Mouse (Mus musculus): ENCODE measurements around the gene Gm8909. TPM values are rescaled to one million over a fixed set of nuclear protein-coding genes. Genes with fewer than 3 reads are reported as not detected.
"Not testable (repeated sequence)": the region's sequence is repeated elsewhere in the genome, so short reads cannot be mapped to it uniquely, and the experiment has no call there.

The Gm8909 gene
- polyA plus RNA-seq, 1 experiment = 3.0 TPM

DNA sequence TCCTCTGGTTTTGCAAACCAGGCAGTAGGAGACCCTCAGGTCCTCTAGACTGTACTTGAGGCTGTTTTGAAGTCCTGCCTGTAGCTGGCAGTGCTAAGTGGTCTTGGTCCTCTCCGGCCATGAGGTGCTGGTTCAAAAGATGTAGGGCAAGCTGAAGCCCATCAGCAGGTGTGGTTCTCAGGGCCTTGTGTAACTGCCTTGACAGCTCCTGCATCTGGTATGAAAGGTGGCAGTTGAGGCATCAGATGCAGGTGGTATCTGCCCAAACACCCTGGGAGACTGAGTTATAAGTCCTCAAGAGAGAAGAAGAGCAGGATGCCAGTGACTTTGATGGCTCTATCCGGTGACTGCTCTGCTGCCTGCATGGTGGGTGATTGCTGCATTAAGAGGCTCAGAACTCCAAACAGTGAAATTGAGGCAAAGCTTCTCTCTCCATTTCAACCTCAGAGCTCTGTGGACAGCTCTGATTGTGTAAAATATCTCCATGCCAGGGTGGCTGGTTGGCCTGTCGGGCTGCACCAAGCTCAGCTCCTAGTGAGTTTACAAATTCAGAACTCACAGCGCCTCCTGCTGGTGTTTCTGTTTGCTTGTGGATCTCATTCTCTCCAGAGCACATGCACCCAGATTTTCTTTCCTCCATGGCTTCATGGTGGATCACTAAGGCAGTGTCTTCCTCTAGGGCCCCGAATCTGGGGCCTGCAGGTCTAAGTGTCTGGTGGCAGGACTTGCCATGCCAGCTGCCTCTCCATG lies 36.6 kb downstream of the Gm8909 start:
- WGBS = 80% methylated on average over 5 of the region's 5 CpGs
- TF ChIP-seq CTCF (IDR thresholded peaks at IDR 0.05; ENCODE audit: control insufficient read depth, insufficient read depth, low read length) (0 out of 2 replicates have a peak, but pooled peaks have one; percentile 9), POLR2A (IDR thresholded peaks at IDR 0.05; ENCODE audit: borderline replicate concordance, control insufficient read depth, low read depth, low read length) (no peak)
- H3K27ac ChIP-seq (ENCODE audit: control insufficient read depth, insufficient read depth, low read depth, low read length, poor library complexity) = no peak overlapping the region
- peaks cover 1% of the 10 kb centered on the region for H3K4me1 ChIP-seq (ENCODE audit: control insufficient read depth, insufficient read depth, low read length)
- no peak overlapping the region for H3K4me3 ChIP-seq (replicated peaks; ENCODE audit: control insufficient read depth, low read depth, low read length)

DNA sequence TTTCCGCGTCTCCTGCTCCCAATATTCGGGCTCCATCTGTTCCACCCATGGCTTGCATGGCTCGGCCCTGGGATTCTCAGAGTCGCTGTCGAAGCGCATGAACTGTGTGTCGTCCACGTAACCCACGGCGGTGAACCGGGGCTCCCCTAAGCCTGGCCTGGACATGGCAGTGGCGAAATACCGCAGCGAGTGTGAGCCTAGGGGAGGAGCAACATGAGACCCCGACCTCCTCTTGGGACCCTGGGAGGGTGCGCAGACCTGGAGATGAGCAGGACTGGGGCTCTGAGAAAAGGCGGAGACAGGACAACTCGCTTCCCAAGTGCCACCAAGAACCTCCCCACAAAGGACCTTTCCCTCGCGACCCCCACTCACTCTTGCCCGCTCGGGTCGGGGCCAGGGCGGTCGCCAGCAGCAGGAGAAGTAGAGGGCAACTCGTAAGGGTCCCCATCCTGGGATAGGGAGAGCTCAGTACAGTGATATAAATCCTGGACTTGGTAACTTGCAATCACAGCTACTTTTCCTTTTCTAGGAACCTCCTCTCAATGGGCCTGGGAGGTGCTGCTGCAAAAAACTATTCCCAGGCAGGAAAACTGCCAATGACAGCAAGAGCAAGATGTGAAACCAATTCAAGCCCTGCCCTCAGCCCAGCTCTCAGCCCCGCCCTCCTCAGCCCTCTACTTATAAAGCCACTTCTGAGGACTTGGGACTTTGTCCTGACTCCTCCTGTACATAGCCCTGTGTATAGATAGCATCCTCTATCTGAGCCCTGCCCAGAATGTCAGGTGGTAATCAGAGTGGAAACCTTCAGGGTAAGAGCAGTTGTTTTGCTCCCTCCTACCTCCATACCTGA lies 39.1 kb downstream of the Gm8909 start, which contains the start of gene Gm7030:
Gene Gm7030 (minus strand): TSS at position 458 of the 850 bp plus-strand sequence.
- H3K27ac ChIP-seq (ENCODE audit: control insufficient read depth, insufficient read depth, low read depth, low read length, poor library complexity); H3K4me3 ChIP-seq (replicated peaks; ENCODE audit: control insufficient read depth, low read depth, low read length); H3K4me1 ChIP-seq (ENCODE audit: control insufficient read depth, insufficient read depth, low read length): not testable (repeated sequence)
- WGBS = 86% methylated on average over 28 of the region's 28 CpGs

DNA sequence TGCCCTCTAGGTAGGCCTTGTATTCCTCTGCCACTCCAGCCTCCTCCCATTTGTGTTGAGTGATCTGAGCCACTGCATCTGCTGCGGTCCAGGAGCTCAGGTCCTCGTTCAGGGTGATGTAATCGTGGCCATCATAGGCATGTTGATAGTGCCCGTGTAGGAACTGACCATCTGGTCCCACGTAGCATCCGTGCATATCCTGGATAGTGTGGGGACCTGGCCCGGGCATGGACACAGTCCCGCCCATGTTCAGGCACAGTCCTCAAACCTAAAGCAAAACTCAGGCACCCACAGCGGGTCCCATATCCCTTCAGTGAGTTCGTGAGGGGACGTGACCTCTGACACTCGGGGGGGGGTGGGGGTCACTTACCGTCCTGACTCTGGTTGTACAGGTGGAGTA lies 39.8 kb downstream of the Gm8909 start:
- H3K27ac ChIP-seq (ENCODE audit: control insufficient read depth, insufficient read depth, low read depth, low read length, poor library complexity); H3K4me1 ChIP-seq (ENCODE audit: control insufficient read depth, insufficient read depth, low read length); H3K4me3 ChIP-seq (replicated peaks; ENCODE audit: control insufficient read depth, low read depth, low read length): not testable (repeated sequence)
- 79% methylated on average over 12 of the region's 13 CpGs for WGBS

DNA sequence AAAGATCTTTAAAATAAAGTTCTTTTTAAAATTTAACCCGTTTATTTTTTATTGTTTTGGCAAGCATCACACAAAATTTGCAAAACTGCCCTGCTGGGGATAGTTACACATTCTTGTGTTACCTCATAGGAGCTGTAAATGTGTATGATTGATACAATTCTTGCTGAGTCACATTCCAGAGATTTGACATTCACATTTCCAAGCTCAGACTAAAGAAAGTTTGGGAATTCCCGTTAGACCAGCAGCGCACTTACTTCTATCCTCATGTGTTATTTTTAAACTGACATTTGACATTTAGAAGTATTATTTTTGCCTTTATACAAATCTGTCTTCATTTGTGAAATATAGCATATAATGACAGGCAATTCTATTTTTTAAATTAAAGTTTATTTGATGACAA lies 44.2 kb downstream of the Gm8909 start:
- H3K27ac ChIP-seq (ENCODE audit: control insufficient read depth, insufficient read depth, low read depth, low read length, poor library complexity); H3K4me1 ChIP-seq (ENCODE audit: control insufficient read depth, insufficient read depth, low read length); H3K4me3 ChIP-seq (replicated peaks; ENCODE audit: control insufficient read depth, low read depth, low read length): not testable (repeated sequence)
- 74% methylated on average over 3 of the region's 3 CpGs for WGBS

DNA sequence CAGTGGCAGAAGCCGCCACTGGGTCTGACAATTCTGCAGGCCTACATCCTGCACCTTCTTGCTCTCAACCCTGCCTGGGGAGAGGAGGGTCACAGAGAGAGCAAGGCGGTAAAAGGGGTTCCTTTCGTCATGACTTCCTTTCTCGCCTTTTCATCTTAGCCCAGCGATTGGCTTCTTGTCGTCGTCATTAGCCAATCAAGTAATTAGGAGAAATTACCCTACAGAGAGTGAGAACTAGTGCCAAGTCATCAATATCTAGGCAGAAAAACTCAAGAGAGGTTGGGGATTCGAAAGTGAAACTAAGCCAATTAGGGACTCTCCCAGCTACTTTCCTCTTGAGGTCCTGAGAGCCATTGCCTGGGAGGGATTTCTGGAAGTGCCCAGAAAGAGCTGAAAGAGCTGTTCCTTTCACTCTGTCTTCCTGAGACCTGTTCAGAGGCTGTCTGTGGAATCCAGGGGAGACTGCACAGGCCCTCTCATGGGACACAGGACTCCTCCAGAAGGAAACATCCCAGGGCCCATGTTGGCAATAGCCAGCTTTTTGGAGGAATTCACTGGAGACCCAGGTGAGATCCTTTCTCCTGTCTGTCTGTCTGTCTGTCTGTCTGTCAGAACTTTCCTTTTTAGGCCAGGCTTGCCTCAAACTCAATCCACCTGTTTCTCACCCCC lies 46.9 kb downstream of the Gm8909 start, which contains the start of gene Gm19684:
Gene Gm19684 (plus strand): TSS at position 327 of the 669 bp plus-strand sequence.
- H3K4me3 ChIP-seq (replicated peaks; ENCODE audit: control insufficient read depth, low read depth, low read length) = peak within 1 kb of the TSS; percentile 79
- WGBS = under 1% methylated on average over 8 of the region's 8 CpGs
- not testable (repeated sequence) for H3K4me1 ChIP-seq (ENCODE audit: control insufficient read depth, insufficient read depth, low read length)
- peak within 1 kb of the TSS; percentile 82 for H3K27ac ChIP-seq (ENCODE audit: control insufficient read depth, insufficient read depth, low read depth, low read length, poor library complexity)

DNA sequence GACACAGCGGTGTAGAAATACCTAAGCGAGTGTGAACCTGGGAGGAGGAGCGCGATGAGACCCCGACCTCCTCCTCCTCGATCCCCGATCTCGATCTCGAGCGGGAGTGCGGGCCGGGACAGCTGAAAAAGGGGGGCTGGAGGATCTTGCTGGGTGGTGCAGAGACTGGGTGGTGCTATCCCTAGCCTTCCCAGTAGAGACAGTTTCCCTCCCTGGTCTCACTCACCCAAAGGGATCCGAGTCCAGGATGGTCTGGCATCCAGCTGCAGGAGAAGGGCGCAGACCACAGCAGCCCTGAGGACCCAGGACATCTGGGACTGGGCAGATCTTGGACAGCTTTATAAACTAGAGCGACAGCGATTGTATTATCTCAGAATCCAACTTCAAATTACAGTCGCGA lies 47.5 kb downstream of the Gm8909 start:
- WGBS = 11% methylated on average over 18 of the region's 18 CpGs
- peak overlapping the region; percentile 52 for H3K4me3 ChIP-seq (replicated peaks; ENCODE audit: control insufficient read depth, low read depth, low read length)
- H3K4me1 ChIP-seq (ENCODE audit: control insufficient read depth, insufficient read depth, low read length); H3K27ac ChIP-seq (ENCODE audit: control insufficient read depth, insufficient read depth, low read depth, low read length, poor library complexity): not testable (repeated sequence)

DNA sequence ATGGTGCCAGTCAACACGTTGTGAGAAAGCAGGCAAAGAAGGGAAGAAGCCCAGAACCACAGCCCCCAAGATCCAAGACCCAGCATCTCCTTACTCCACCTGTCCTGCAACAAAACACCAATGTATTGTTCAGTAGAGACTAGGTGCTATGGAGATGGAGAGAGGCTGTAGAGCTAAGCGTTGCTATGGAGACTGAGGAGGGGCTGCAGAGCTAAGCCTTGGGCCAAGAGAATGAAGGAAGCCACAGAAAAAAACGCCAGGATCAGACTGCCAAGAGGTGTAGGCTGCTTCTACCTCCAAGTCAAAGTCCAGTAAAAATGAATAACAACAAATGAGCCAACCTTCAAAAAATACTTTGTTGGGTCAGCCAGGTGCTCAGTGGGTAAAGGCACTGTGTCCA lies 51.8 kb downstream of the Gm8909 start:
- not testable (repeated sequence) for H3K27ac ChIP-seq (ENCODE audit: control insufficient read depth, insufficient read depth, low read depth, low read length, poor library complexity); H3K4me1 ChIP-seq (ENCODE audit: control insufficient read depth, insufficient read depth, low read length); H3K4me3 ChIP-seq (replicated peaks; ENCODE audit: control insufficient read depth, low read depth, low read length)
- WGBS = 62% methylated on average over 3 of the region's 3 CpGs

Other genes with a start within 250 kb of the Gm8909 start
- 77.2 and 120 TPM in 2 replicates for gene Abcf1, start 198.8 kb downstream of the Gm8909 start, polyA plus RNA-seq (2011; ENCODE audit: insufficient read depth, insufficient read length, low replicate concordance, missing spikeins)
- 28.0 and 29.9 TPM in 2 replicates for gene Gnl1, start 188.7 kb downstream of the Gm8909 start, polyA plus RNA-seq (2011; ENCODE audit: insufficient read depth, insufficient read length, low replicate concordance, missing spikeins)
- gene Prr3, start 188.3 kb downstream of the Gm8909 start, polyA plus RNA-seq (2011; ENCODE audit: insufficient read depth, insufficient read length, low replicate concordance, missing spikeins) = 23.0 and 34.5 TPM in 2 replicates
- gene H2-T24, start 148.0 kb downstream of the Gm8909 start, polyA plus RNA-seq (2011; ENCODE audit: insufficient read depth, insufficient read length, low replicate concordance, missing spikeins) = 48.0 and 67.4 TPM in 2 replicates
- gene H2-T23, start 135.7 kb downstream of the Gm8909 start, polyA plus RNA-seq (2011; ENCODE audit: insufficient read depth, insufficient read length, low replicate concordance, missing spikeins) = 60.1 and 94.6 TPM in 2 replicates
- 23.5 and 45.8 TPM in 2 replicates for gene H2-T22, start 125.8 kb downstream of the Gm8909 start, polyA plus RNA-seq (2011; ENCODE audit: insufficient read depth, insufficient read length, low replicate concordance, missing spikeins)
- gene Gm6034, start 125.6 kb downstream of the Gm8909 start, polyA plus RNA-seq (2011; ENCODE audit: insufficient read depth, insufficient read length, low replicate concordance, missing spikeins) = not detected in 2 replicates
- gene Gm11127, start 110.2 kb downstream of the Gm8909 start, polyA plus RNA-seq (2011; ENCODE audit: insufficient read depth, insufficient read length, low replicate concordance, missing spikeins) = not detected in 2 replicates
- 1.2 TPM in 1 of 2 replicates, not detected in the other for gene Gm19684, start 46.9 kb downstream of the Gm8909 start, polyA plus RNA-seq (2011; ENCODE audit: insufficient read depth, insufficient read length, low replicate concordance, missing spikeins)
- not detected in 2 replicates for gene Gm7030, start 39.1 kb downstream of the Gm8909 start, polyA plus RNA-seq (2011; ENCODE audit: insufficient read depth, insufficient read length, low replicate concordance, missing spikeins)
- 0.80 TPM in 1 of 2 replicates, not detected in the other for gene H2-T3, start 21.8 kb upstream of the Gm8909 start, polyA plus RNA-seq (2011; ENCODE audit: insufficient read depth, insufficient read length, low replicate concordance, missing spikeins)
- 53.7 and 117 TPM in 2 replicates for gene Rpp21, start 89.5 kb upstream of the Gm8909 start, polyA plus RNA-seq (2011; ENCODE audit: insufficient read depth, insufficient read length, low replicate concordance, missing spikeins)
- 23.5 and 42.2 TPM in 2 replicates for gene Trim39, start 103.7 kb upstream of the Gm8909 start, polyA plus RNA-seq (2011; ENCODE audit: insufficient read depth, insufficient read length, low replicate concordance, missing spikeins)
- gene H2-M10.2, start 118.0 kb upstream of the Gm8909 start, polyA plus RNA-seq (2011; ENCODE audit: insufficient read depth, insufficient read length, low replicate concordance, missing spikeins) = not detected in 2 replicates
- not detected in 2 replicates for gene H2-M10.1, start 157.6 kb upstream of the Gm8909 start, polyA plus RNA-seq (2011; ENCODE audit: insufficient read depth, insufficient read length, low replicate concordance, missing spikeins)
- not detected in 2 replicates for gene H2-M10.3, start 199.9 kb upstream of the Gm8909 start, polyA plus RNA-seq (2011; ENCODE audit: insufficient read depth, insufficient read length, low replicate concordance, missing spikeins)

All from bone marrow, adult 2 months (tissue).